Mouse (Mus musculus): Measurements from ENCODE around the gene Nkain1.

DNA sequence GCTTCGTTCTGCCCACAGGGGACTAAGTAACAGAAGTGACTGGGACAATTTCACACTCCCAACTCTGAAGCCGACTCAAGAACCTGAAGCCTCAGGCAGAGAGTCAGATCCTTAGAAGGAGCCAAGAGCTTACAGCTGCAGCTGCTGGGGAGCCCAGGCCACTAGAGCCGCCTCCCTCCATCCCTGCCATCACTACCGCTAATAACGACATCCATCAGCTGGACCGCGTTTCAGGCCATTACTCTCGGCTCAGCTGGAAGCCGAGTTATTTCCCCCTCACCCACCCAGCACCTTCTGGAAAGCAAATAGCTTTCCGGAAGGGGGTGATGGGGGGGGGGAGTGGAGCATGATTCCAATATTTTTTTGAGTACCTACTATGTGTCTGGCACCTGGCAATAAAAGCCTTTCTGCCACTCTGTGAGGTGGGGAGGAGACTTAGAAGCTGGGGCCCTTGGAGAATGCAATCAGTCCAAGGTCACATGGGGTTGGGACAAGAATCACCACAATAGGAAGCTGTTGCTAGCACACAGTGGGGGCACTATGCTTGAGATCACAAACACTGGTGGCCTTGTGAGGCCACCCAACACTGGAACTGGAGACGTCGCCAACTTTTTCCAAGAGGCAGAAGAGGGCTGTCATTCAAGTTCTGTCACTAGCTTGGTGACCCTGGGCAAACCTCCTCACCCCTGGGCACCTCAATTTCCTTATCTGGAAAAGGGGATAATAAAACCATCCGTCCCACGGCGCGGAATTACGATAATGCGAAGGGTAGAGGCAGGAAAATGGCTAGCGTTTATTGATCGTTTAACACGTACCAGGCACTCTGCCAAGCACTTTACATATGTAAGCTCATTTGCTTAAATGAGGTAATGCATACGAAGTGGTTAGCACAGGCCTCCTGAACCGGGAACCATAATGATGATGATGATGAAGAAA is 5.7 kb downstream of the Nkain1 start:
- TF ChIP-seq TCF12 (IDR thresholded peaks at IDR 0.05; ENCODE audit: insufficient read depth, poor library complexity, severe bottlenecking) (no peak), MYOG (IDR thresholded peaks at IDR 0.05; ENCODE audit: control insufficient read depth in 1 of 3, insufficient read depth in 1 of 3, insufficient read length in 2 of 3, low read depth in 2 of 3) (no peak), POLR2A (IDR thresholded peaks at IDR 0.05; ENCODE audit: insufficient read length, low read depth) (no peak), E2F4 (IDR thresholded peaks at IDR 0.05; ENCODE audit: insufficient read depth) (no peak), USF1 (IDR thresholded peaks at IDR 0.05; ENCODE audit: low read depth) (no peak), CEBPB (IDR thresholded peaks at IDR 0.05; ENCODE audit: insufficient read depth, poor library complexity, severe bottlenecking) (no peak), MAX (IDR thresholded peaks at IDR 0.05; ENCODE audit: low read depth) (no peak)
